Mouse (Mus musculus): ENCODE measurements around the gene Hypm.

DNA sequence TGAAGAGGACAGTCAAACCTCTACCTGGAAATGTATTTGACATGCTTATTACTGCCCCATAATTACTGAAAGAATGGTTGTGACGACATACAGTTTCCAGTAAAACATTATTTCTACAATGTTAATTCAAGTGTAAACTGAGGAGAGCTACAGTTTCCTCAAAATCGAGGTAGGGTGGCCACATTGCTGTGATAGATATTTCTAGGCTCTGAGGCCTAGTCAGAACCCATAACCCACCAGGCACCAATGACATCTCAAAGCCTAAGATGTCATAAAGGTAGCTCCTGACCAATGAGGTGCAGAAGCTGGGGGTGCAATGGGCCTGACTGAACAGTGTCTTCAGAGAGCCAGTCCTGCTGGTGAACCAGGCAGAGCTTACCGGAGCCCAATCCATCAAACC, at the start of gene Hypm:
- TF ChIP-seq POLR2A (IDR thresholded peaks at IDR 0.05; ENCODE audit: low read depth, low read length) = no peak
- no peak for TF ChIP-seq CTCF (IDR thresholded peaks at IDR 0.05; ENCODE audit: extremely low read depth, insufficient read depth, insufficient read length, insufficient replicate concordance)
